Mouse (Mus musculus) embryonic facial prominence, embryonic 11.5 days (tissue): Measurements from ENCODE around the gene Phf21a. TPM values are rescaled to one million over a fixed set of nuclear protein-coding genes. Genes with fewer than 3 reads are reported as not detected.

ENCODE experiments used
- ATAC-seq: fragments of 200-750 bp; cut with Nextera tagmentation; replicated peaks from 2 replicates; pipeline ENCODE4 v1.8.0; 2017; ENCODE audit warnings: low read depth; ENCODE audit not compliant: insufficient number of reproducible peaks, low FRiP score, low TSS enrichment
- DNase-seq: peaks from one replicate; pipeline ENCODE4 v3.0.0-alpha.2; 2015; ENCODE audit warnings: low spot score
- H3K27ac ChIP-seq: fragments of 300-500 bp; sonication (generic); replicated peaks from 2 replicates; pipeline ENCODE4 v1.5.1; 2014; ENCODE audit warnings: mild to moderate bottlenecking, low read depth, low read length, control low read depth
- H3K27me3 ChIP-seq: fragments of 300-500 bp; sonication (generic); 2 replicates; pipeline ENCODE4 v1.6.1; 2014; ENCODE audit warnings: mild to moderate bottlenecking, low read length, moderate library complexity, mixed read lengths; ENCODE audit not compliant: control insufficient read depth, insufficient read depth
- H3K36me3 ChIP-seq: fragments of 300-500 bp; sonication (generic); replicated peaks from 2 replicates; pipeline ENCODE4 v1.6.1; 2014; ENCODE audit warnings: low read depth, mild to moderate bottlenecking, low read length, moderate library complexity, mixed read lengths; ENCODE audit not compliant: control insufficient read depth, insufficient read depth
- H3K4me1 ChIP-seq: fragments of 300-500 bp; sonication (generic); 2 replicates; pipeline ENCODE4 v1.6.1; 2014; ENCODE audit warnings: low read length, mixed read lengths; ENCODE audit not compliant: control insufficient read depth, insufficient read depth
- H3K4me2 ChIP-seq: fragments of 300-500 bp; sonication (generic); 2 replicates; pipeline ENCODE4 v1.6.1; 2014; ENCODE audit warnings: low read depth, mild to moderate bottlenecking, control low read depth, low read length, moderate library complexity
- H3K4me3 ChIP-seq: fragments of 300-500 bp; sonication (generic); 2 replicates; pipeline ENCODE4 v1.5.1; 2014; ENCODE audit warnings: low read depth, low read length, control low read depth
- H3K9ac ChIP-seq: fragments of 300-500 bp; sonication (generic); replicated peaks from 2 replicates; pipeline ENCODE4 v1.6.1; 2014; ENCODE audit warnings: mild to moderate bottlenecking, control low read depth, low read length
- H3K9me3 ChIP-seq: fragments of 300-500 bp; sonication (generic); replicated peaks from 2 replicates; pipeline ENCODE4 v1.6.1; 2016; ENCODE audit warnings: mild to moderate bottlenecking, low read length, inconsistent platforms, mixed read lengths; ENCODE audit not compliant: control insufficient read depth
- WGBS: fragments of 180-500 bp; shearing (Covaris S2); extraction: QIAGEN DNeasy Blood & Tissue Kit; methylation state at CpG from one replicate; pipeline ENCODE4 v1.1.7; 2014; 5-methylcytosine and 5-hydroxymethylcytosine counted together
- polyA plus RNA-seq: library from polyadenylated mRNA; unstranded; fragments of >200 nt; fragmentation: Nextera tagmentation; extraction: Ambion mirVana; gene quantifications from 2 replicates; pipeline ENCODE4 v1.2.1, GENCODE M21; 2014

Phf21a gene
- polyA plus RNA-seq, 1 experiment from 2014 or later: 41.8 TPM

DNA sequence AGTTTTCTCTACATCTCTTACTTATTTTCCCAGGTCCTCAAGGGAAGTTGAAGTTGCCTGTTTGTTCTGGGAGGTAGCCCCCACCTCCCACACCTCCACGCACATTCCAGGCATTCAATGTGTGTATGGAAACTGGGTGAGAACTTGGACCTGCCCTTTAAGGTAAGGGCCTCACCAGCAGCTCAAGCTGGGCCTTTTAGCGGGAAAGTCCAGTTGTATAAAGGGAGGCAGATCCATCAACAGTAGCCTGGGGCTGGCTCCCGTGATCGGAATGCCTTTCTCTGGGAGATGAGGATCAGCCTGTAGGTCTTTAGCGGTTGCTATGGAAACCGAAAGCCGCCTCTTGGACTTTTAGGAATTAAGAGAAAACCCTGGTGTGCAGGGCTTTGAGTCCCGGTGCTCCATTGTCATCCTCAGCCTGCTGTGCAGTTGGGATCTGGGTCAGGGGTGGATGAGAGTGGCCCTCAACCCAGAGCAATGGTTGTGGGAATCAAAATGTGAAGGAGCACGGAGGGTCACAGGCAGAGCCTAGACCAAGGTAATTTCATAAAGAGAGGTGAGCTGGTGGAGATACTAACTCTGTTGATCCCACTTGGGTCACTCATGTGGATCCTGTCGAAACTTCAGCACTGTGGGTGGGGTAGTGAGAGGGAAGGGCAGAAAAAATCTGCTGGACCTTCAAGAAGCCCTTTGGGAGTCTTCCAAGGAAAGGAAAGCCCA, 279.2 kb downstream of the Phf21a start:
- no peak overlapping the region for H3K4me3 ChIP-seq
- H3K4me1 ChIP-seq: peaks cover 11% of the 10 kb centered on the region
- H3K27ac ChIP-seq: 0 out of 2 replicates have a peak overlapping the region, but pooled peaks have one; percentile 15
- no peak for ATAC-seq
- peaks cover 10% of the 10 kb centered on the region; the same call in 1 of the 2 replicates for H3K27me3 ChIP-seq
- no peaks in the 10 kb centered on the region for H3K9me3 ChIP-seq
- WGBS: 12% methylated on average over 10 of the region's 10 CpGs
- no peak overlapping the region; the same call in 1 of the 2 replicates for H3K9ac ChIP-seq
- peak overlapping the region; percentile 14; the same call in 1 of the 2 replicates for H3K4me2 ChIP-seq
- DNase-seq: peak; percentile 65
- H3K36me3 ChIP-seq: no peaks in the 10 kb centered on the region

DNA sequence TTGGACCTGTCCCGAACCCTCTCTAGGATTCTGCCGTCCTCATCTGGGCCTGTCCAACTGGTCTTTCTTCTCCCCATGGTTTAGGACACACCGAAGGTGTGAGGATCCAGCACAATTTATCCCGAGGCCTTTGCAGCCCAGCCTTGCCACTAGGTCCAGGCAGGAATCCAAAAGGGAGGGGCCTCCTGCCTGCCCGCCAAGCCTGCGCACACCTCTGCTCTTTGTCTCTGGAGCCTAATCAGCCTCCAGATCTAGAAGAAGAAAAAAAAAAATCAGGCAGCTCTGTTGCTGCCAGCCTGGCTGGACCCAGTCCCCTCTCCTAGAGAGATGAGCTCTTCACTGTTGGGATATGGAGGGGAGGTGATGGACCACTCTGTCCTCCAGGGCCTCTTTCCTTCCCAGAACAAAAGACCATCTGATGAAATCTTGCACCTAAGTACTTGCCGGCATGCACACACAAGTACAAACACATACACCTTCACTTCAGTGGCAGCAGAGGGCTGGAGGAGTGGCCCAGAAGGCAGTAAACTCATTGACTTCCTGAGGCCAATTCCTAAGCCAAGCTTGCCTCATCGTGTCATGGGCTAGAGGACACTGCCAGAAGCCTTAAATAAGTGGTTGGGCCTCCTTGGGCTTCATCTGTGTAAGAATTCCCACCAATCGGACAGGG, 280.0 kb downstream of the Phf21a start:
- Histone ChIP-seq H3K4me3 (no peak overlapping the region), H3K27me3 (peaks cover 10% of the 10 kb centered on the region; the same call in 1 of the 2 replicates), H3K4me2 (no peak overlapping the region), H3K4me1 (peaks cover 11% of the 10 kb centered on the region), H3K9me3 (no peaks in the 10 kb centered on the region), H3K27ac (peak overlapping the region; percentile 15; the same call in 1 of the 2 replicates), H3K36me3 (no peaks in the 10 kb centered on the region), H3K9ac (no peak overlapping the region)
- ATAC-seq (no peak), DNase-seq (peak; percentile 2)
- 43% methylated on average over 9 of the region's 9 CpGs for WGBS

DNA sequence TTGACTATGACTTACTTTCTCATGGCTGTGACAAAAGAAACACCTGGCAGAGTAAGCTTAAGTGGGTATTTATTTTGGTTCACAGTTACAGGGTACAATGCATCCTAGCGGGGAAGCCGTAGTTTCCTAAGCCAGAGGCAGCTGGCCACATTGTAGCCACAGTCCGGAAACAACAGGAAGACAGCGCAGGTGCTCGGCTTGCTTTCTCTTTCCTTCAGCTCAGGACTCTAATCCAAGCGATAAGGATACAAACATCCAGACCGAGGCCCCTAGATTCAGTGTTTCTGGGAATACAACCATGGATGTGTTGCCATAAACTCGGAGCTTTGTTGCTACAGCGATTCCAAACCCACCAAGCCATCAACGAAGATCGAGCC, 280.5 kb downstream of the Phf21a start:
- Histone ChIP-seq H3K4me1 (peaks cover 11% of the 10 kb centered on the region), H3K27ac (no peak overlapping the region; the same call in 1 of the 2 replicates), H3K36me3 (no peaks in the 10 kb centered on the region), H3K9ac (no peak overlapping the region), H3K9me3 (no peaks in the 10 kb centered on the region), H3K4me3 (no peak overlapping the region), H3K27me3 (peaks cover 10% of the 10 kb centered on the region; the same call in 1 of the 2 replicates), H3K4me2 (no peak overlapping the region)
- no peak for DNase-seq
- ATAC-seq: no peak
- WGBS: 78% methylated on average over 11 of the region's 11 CpGs

DNA sequence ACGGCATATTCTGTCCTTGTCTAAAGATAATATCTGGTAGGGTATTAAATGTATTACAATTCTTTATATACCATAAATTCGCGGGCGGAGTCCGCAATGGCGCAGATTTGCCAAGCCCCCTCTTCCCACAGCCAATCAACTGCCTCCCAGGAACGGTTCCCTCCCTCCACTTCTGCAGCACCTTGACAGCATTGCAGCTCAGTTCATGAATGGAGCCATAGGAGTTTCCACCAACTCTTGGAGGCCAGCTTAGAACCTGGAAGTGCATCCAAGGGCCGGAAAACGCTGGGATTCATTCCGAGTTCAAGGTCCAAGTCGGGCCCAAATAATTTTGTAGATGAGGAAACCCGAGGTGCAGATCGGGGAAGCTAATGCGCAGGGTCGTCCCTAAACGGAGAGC, 281.6 kb downstream of the Phf21a start, which contains the start of the genes Pex16 and Large2:
TSS of gene Pex16 (plus strand) at position 163 of the 400 bp plus-strand sequence.
TSS of gene Large2 (minus strand) at position 356 of the 400 bp plus-strand sequence.
- Histone ChIP-seq H3K27me3 (peaks cover 10% of the 10 kb centered on the region; the same call in 1 of the 2 replicates), H3K4me3 (peak within 1 kb of the TSS; percentile 67), H3K36me3 (no peaks in the 10 kb centered on the region; the same call in 1 of the 2 replicates), H3K4me2 (peak within 1 kb of the TSS; percentile 84), H3K9me3 (no peaks in the 10 kb centered on the region), H3K27ac (peak within 1 kb of the TSS; percentile 65), H3K4me1 (peaks cover 11% of the 10 kb centered on the region), H3K9ac (peak within 1 kb of the TSS; percentile 25)
- no peak for ATAC-seq
- DNase-seq: peak; percentile 69
- 2% methylated on average over 16 of the region's 16 CpGs for WGBS

DNA sequence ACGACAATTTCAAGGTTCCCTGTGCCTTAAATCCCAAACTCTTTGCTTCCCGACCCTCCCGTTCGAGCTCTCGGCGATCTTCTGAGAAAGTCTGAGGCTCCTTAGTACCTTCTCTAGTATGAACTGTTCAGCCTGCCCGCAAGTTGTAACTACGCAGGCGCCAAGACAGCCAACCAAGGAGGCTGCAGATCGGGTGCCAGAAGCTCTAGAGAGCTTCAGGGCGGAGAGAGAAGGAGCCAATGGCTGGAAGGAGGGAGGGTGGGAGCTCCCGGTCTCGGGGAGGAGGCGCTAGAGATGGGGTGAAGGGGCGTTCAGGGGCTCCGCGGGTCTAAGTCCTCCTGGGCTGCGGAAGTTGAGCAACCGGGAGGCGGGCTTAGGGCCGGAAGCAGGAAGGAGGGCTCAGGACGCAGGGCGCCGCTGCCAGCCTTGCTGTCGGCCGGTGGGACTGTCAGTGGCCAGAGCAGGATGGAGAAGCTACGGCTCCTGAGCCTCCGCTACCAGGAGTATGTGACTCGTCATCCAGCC, 282.2 kb downstream of the Phf21a start:
- H3K9ac ChIP-seq: peak overlapping the region; percentile 25
- WGBS: 1% methylated on average over 28 of the region's 29 CpGs
- H3K9me3 ChIP-seq: no peaks in the 10 kb centered on the region
- H3K27me3 ChIP-seq: peaks cover 10% of the 10 kb centered on the region; the same call in 1 of the 2 replicates
- peak; percentile 90 for ATAC-seq
- H3K36me3 ChIP-seq: no peaks in the 10 kb centered on the region; the same call in 1 of the 2 replicates
- DNase-seq: peak; percentile 96
- peaks cover 8% of the 10 kb centered on the region for H3K4me1 ChIP-seq
- peak overlapping the region; percentile 65 for H3K27ac ChIP-seq
- peak overlapping the region; percentile 67 for H3K4me3 ChIP-seq
- H3K4me2 ChIP-seq: peak overlapping the region; percentile 84

DNA sequence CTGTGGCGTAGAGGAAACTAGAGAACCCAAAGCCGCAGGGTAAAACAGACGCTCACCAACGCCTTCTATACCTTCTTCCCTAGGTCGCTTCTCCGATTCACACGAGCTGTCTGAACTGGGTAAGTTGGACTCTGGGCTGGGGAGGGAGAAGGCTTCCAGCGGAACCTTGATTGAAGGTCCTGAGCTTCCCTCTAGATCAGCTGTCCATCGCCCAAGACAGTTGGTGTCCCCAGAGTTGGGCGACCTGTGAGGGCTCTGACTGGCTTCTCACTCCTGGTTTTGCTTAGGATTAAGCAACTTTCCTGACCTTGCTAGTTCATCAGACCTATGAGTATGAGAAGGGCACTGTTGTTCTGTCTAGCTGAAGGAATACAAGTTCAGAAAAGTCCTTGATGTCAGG, 282.9 kb downstream of the Phf21a start:
- H3K9ac ChIP-seq: peak overlapping the region; percentile 25
- DNase-seq (no peak), ATAC-seq (no peak)
- H3K9me3 ChIP-seq: no peaks in the 10 kb centered on the region
- WGBS: 10% methylated on average over 10 of the region's 10 CpGs
- peak overlapping the region; percentile 67 for H3K4me3 ChIP-seq
- H3K36me3 ChIP-seq: no peaks in the 10 kb centered on the region; the same call in 1 of the 2 replicates
- H3K27ac ChIP-seq: 0 out of 2 replicates have a peak overlapping the region, but pooled peaks have one; percentile 65
- peak overlapping the region; percentile 84 for H3K4me2 ChIP-seq
- peaks cover 5% of the 10 kb centered on the region; the same call in 1 of the 2 replicates for H3K4me1 ChIP-seq
- peaks cover 7% of the 10 kb centered on the region; the same call in 1 of the 2 replicates for H3K27me3 ChIP-seq

DNA sequence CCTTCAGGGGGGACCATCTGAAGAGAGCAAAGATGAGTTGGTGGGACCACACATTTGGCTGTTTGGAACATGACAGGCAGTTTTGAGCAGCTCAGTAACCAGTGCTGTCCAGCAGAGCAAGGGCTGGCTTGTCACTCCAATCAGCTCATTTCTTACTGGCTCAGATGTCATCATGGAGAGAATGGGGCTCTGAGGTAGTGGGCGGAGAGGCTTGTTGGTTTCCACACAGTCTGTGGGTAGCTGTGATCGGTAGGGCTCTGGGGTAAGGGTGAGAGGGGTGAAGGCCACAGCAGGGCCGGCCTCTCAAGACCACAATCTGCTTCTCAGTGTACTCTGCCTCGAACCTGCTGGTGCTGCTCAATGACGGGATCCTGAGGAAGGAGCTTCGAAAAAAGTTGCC, 283.4 kb downstream of the Phf21a start:
- no peak for ATAC-seq
- no peaks in the 10 kb centered on the region; the same call in 1 of the 2 replicates for H3K36me3 ChIP-seq
- no peak overlapping the region for H3K9ac ChIP-seq
- H3K4me3 ChIP-seq: no peak overlapping the region; the same call in 1 of the 2 replicates
- H3K27me3 ChIP-seq: peaks cover 2% of the 10 kb centered on the region; the same call in 1 of the 2 replicates
- peak overlapping the region; percentile 84; the same call in 1 of the 2 replicates for H3K4me2 ChIP-seq
- no peaks in the 10 kb centered on the region for H3K9me3 ChIP-seq
- H3K27ac ChIP-seq: no peak overlapping the region
- no peak for DNase-seq
- peaks cover 3% of the 10 kb centered on the region; the same call in 1 of the 2 replicates for H3K4me1 ChIP-seq
- 81% methylated on average over 6 of the region's 6 CpGs for WGBS
